Mouse (Mus musculus): ENCODE results near the gene B3galt2. TPM values are rescaled to one million over a fixed set of nuclear protein-coding genes. Genes with fewer than 3 reads are reported as not detected.
A peak's percentile ranks its signal among the peaks of the same experiment; 100 is the strongest.
"Not testable (repeated sequence)": the region's sequence is repeated elsewhere in the genome, so short reads cannot be mapped to it uniquely, and the experiment has no call there.

The B3galt2 gene
- polyA plus RNA-seq, 1 experiment from 2014 or later: 0.50 TPM

- no peaks in the 10 kb centered on the region for H3K27me3 ChIP-seq (ENCODE audit: insufficient read depth, poor library complexity, severe bottlenecking)
Measured at GRCm38 (mm10) chr1:143650317-143650716, 9.9 kb downstream of the B3galt2 start.

DNA sequence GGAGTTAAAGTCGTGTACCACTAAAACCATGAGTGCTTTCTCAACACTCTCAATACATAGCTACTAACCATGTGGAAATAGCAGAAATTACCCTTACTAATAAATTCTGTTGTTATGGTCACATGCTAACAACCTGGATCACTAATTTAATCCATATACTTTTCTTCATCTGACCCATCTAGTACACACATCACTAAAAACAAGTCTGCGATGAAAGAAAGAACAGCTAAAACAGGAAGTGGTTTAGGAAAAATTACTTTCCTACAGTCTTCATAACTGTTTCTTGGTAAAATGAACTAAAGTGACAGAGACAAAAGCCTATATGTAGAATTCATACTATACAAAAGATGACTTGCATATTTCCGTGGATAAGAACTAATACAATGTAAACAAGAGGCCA lies 13.2 kb downstream of the B3galt2 start:
- Histone ChIP-seq H3K27ac (no peak overlapping the region), H3K36me3 (peaks cover 13% of the 10 kb centered on the region), H3K4me3 (no peak overlapping the region), H3K27me3 (ENCODE audit: insufficient read depth, poor library complexity, severe bottlenecking) (no peaks in the 10 kb centered on the region), H3K4me1 (replicated peaks) (no peaks in the 10 kb centered on the region), H3K9me3 (no peaks in the 10 kb centered on the region)
- WGBS: 91% methylated on average over 3 of the region's 3 CpGs
- DNase-seq (ENCODE audit: low spot score): no peak

More at GRCm38 (mm10) chr1:143650317-143650716, 9.9 kb downstream of the B3galt2 start:
- no peak for DNase-seq (ENCODE audit: low spot score)
- H3K36me3 ChIP-seq: peaks cover 13% of the 10 kb centered on the region
- H3K4me1 ChIP-seq (replicated peaks): no peaks in the 10 kb centered on the region
- H3K4me3 ChIP-seq: no peak overlapping the region
- WGBS: 97% methylated on average over 2 of the region's 2 CpGs
- no peak overlapping the region for H3K27ac ChIP-seq
- H3K9me3 ChIP-seq: no peaks in the 10 kb centered on the region

GRCm38 (mm10) chr1:143663197-143663596 lies 22.7 kb downstream of the B3galt2 start:
- DNase-seq (ENCODE audit: low spot score): no peak
- 93% methylated on average over 2 of the region's 2 CpGs for WGBS
- no peak overlapping the region for H3K4me3 ChIP-seq
- H3K9me3 ChIP-seq: 0 out of 2 replicates have a peak, but pooled peaks cover 6% of the 10 kb centered on the region
- H3K27me3 ChIP-seq (ENCODE audit: insufficient read depth, poor library complexity, severe bottlenecking): no peaks in the 10 kb centered on the region
- no peak overlapping the region for H3K27ac ChIP-seq
- peaks cover 63% of the 10 kb centered on the region for H3K36me3 ChIP-seq
- no peaks in the 10 kb centered on the region for H3K4me1 ChIP-seq (replicated peaks)

DNA sequence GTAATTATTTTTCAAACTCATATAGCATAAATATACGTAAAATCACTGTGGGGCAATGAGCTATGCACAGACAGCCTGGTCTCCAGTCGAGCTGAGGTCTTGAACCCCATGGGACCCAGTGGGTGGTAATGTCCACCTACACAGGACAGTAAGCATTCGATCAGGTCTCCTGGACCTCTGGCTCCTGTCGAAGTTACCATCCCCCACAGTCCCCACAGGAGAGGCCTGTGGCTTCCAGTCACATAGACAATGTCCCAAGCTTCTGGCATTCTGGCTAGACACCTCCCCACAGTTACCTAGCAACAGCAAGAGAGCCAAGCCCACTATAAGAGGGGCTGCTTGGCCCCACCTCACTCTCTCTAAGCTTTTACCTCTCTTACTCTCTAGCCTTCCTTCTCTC lies 24.3 kb downstream of the B3galt2 start:
- DNase-seq (ENCODE audit: low spot score); H3K4me1 ChIP-seq (replicated peaks); H3K27ac ChIP-seq; H3K4me3 ChIP-seq; H3K27me3 ChIP-seq (ENCODE audit: insufficient read depth, poor library complexity, severe bottlenecking); H3K9me3 ChIP-seq: not testable (repeated sequence)
- H3K36me3 ChIP-seq: peaks cover 77% of the 10 kb centered on the region
- WGBS: 87% methylated on average over 4 of the region's 4 CpGs

DNA sequence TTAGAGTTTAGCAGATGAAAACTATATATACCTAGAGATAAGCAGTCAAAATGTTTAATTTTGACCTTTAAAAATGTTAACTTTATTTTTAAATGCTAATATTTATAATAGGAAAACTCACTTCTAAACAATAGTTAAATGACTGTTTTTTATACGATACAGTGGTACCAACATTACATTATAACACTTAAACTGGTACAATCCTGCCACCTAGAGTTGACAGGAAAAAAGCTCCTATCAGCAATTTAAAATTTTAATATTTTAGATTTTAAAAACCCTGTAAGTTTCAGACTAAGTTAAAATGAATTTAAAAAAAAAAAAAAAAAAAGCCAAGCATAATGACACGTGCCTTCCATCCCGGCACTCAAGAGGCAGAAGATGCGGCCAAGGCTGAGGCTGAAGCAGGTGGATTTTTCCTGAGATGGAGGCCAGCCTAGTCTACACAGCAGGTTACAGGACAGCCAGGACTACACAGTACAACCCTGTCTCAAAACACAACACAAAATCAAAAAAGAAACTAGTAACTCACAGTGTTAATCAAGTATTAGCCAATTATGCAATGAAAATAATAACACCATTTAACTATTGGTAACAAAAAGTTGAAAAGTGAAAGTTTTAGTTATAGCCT lies 35.4 kb downstream of the B3galt2 start:
- 95% methylated on average over 4 of the region's 4 CpGs for WGBS
- H3K9me3 ChIP-seq: no peaks in the 10 kb centered on the region
- no peak overlapping the region for H3K4me3 ChIP-seq
- DNase-seq (ENCODE audit: low spot score): no peak
- H3K4me1 ChIP-seq (replicated peaks): no peaks in the 10 kb centered on the region
- no peak overlapping the region for H3K27ac ChIP-seq
- H3K36me3 ChIP-seq: peaks cover 86% of the 10 kb centered on the region
- no peaks in the 10 kb centered on the region for H3K27me3 ChIP-seq (ENCODE audit: insufficient read depth, poor library complexity, severe bottlenecking)

GRCm38 (mm10) chr1:143681108-143681507 lies 40.6 kb downstream of the B3galt2 start:
- H3K4me3 ChIP-seq: no peak overlapping the region
- H3K36me3 ChIP-seq: peaks cover 79% of the 10 kb centered on the region
- no peaks in the 10 kb centered on the region for H3K9me3 ChIP-seq
- WGBS: 96% methylated on average over 5 of the region's 5 CpGs
- no peaks in the 10 kb centered on the region for H3K4me1 ChIP-seq (replicated peaks)
- no peak overlapping the region for H3K27ac ChIP-seq
- no peaks in the 10 kb centered on the region for H3K27me3 ChIP-seq (ENCODE audit: insufficient read depth, poor library complexity, severe bottlenecking)
- no peak for DNase-seq (ENCODE audit: low spot score)

DNA sequence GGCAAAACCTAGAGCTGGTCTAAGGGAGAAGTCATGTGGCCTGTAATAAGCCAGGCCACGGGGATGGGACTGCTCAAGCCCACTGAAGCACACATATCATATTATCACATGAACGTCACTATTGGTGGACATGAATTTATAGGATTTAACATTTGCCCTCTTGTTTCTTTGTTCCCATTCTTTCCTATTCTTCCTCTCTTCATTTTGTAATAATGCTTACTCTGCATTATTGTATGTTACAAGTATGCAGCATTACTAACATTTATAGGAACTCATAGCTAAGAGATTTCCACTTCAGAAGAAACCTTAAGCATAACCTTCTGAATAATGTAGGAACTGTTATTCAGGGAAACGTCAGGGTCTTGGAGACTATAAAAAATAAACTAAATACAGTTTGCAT lies 44.4 kb downstream of the B3galt2 start:
- no peak overlapping the region for H3K4me3 ChIP-seq
- H3K4me1 ChIP-seq (replicated peaks): no peaks in the 10 kb centered on the region
- WGBS: 93% methylated on average over 3 of the region's 3 CpGs
- no peaks in the 10 kb centered on the region for H3K27me3 ChIP-seq (ENCODE audit: insufficient read depth, poor library complexity, severe bottlenecking)
- DNase-seq (ENCODE audit: low spot score): no peak
- H3K36me3 ChIP-seq: peaks cover 78% of the 10 kb centered on the region
- no peak overlapping the region for H3K27ac ChIP-seq
- no peaks in the 10 kb centered on the region for H3K9me3 ChIP-seq

- DNase-seq (ENCODE audit: low spot score): no peak
- Histone ChIP-seq H3K27me3 (ENCODE audit: insufficient read depth, poor library complexity, severe bottlenecking) (no peaks in the 10 kb centered on the region), H3K4me3 (peak overlapping the region; percentile 84), H3K4me1 (replicated peaks) (peaks cover 15% of the 10 kb centered on the region; the same call in 1 of the 2 replicates), H3K36me3 (peaks cover 18% of the 10 kb centered on the region), H3K9me3 (no peaks in the 10 kb centered on the region), H3K27ac (peak overlapping the region; percentile 98)
- WGBS: under 1% methylated on average over 13 of the region's 13 CpGs
Measured at GRCm38 (mm10) chr1:143701736-143702135, 61.3 kb downstream of the B3galt2 start.

DNA sequence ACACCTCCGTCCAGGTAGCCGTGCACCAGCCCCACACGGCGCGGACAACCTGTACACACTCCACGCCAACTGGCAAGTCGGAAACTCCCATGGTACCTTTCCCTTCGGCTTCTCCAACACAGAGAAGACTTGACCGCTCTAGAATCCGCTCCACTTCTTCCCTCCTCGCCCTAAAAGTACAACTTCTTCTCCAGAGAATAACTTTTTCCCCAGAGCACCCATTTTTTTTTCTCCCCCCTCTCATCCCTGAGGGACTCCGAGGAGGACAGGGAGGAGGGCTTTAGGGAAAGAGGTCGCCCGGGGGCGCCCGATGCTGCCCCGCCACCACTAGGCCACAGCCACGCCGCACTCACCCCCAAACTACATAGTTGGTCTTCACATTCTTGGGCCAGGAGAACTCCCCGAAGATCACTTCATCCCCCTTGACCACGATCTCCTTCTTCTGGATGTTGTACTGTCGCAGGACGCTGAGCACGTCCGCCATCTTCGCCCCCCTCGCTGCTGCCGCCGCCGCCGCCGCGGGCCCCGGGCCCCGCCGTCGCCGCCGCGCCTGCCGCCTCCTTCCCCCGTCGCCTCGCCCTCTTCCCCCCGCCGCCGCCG lies 61.8 kb downstream of the B3galt2 start:
- Histone ChIP-seq H3K4me3 (peak overlapping the region; percentile 84), H3K27me3 (ENCODE audit: insufficient read depth, poor library complexity, severe bottlenecking) (no peaks in the 10 kb centered on the region), H3K4me1 (replicated peaks) (peaks cover 15% of the 10 kb centered on the region; the same call in 1 of the 2 replicates), H3K27ac (peak overlapping the region; percentile 98), H3K9me3 (no peaks in the 10 kb centered on the region), H3K36me3 (peaks cover 13% of the 10 kb centered on the region)
- no peak for DNase-seq (ENCODE audit: low spot score)
- under 1% methylated on average over 48 of the region's 48 CpGs for WGBS

GRCm38 (mm10) chr1:143702741-143703262 lies 62.3 kb downstream of the B3galt2 start, which contains the start of gene Cdc73:
Cdc73 (minus strand) TSS chr1:143702893.
- H3K36me3 ChIP-seq: peaks cover 8% of the 10 kb centered on the region
- peak within 1 kb of the TSS; percentile 84 for H3K4me3 ChIP-seq
- H3K27me3 ChIP-seq (ENCODE audit: insufficient read depth, poor library complexity, severe bottlenecking): no peaks in the 10 kb centered on the region
- DNase-seq (ENCODE audit: low spot score): peak; percentile 90
- H3K4me1 ChIP-seq (replicated peaks): peaks cover 15% of the 10 kb centered on the region; the same call in 1 of the 2 replicates
- 0% methylated on average over 74 of the region's 74 CpGs for WGBS
- no peaks in the 10 kb centered on the region for H3K9me3 ChIP-seq
- peak within 1 kb of the TSS; percentile 98 for H3K27ac ChIP-seq

Other genes starting within 250 kb of the B3galt2 start
- 27.9 and 34.6 TPM in 2 replicates for gene Cdc73, start 62.2 kb downstream of the B3galt2 start, polyA plus RNA-seq (2016; fragmentation: Nextera tagmentation; extraction: Ambion mirVana)
- gene Glrx2, start 75.7 kb downstream of the B3galt2 start, polyA plus RNA-seq (2016; fragmentation: Nextera tagmentation; extraction: Ambion mirVana): 70.6 and 91.5 TPM in 2 replicates
- gene Trove2, start 136.4 kb downstream of the B3galt2 start, polyA plus RNA-seq (2016; fragmentation: Nextera tagmentation; extraction: Ambion mirVana): 26.5 and 33.5 TPM in 2 replicates
- gene Uchl5, start 136.6 kb downstream of the B3galt2 start, polyA plus RNA-seq (2016; fragmentation: Nextera tagmentation; extraction: Ambion mirVana): 78.4 and 106 TPM in 2 replicates